Mouse (Mus musculus): Measurements from ENCODE around the gene Pwwp2b. TPM values are rescaled to one million over a fixed set of nuclear protein-coding genes. Genes with fewer than 3 reads are reported as not detected.

Pwwp2b gene
- total and polyA plus RNA-seq, 2 experiments from 2014 or later: 3.5 to 4.5 TPM

DNA sequence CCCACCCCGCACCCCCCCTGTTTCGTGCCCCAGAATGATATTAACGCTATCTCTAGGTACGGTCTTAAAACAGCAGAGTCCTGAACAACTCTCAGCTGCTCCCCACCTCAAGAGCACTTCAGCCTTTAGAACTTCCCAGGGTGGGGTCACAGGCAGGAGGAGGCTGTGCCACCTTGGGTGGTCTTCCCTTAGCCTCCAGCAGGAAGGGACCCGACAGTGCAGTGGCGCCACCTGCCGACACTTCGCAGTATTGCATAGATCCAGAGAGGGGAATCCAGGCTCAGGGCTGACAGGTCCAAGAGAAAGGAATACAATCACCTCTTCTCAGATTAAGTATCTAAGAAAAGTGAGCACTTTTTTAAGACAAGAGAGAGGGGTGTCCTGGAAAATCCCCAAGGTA lies 51.1 kb downstream of the Pwwp2b start:
- 20% methylated on average over 8 of the region's 8 CpGs for WGBS
- ATAC-seq (ENCODE audit: low FRiP score): no peak
- Histone ChIP-seq H3K27ac (ENCODE audit: low read depth, low read length) (no peak overlapping the region), H3K27me3 (ENCODE audit: insufficient read depth, low read length) (no peaks in the 10 kb centered on the region), H3K9ac (replicated peaks; ENCODE audit: low read length, poor library complexity, severe bottlenecking) (no peak overlapping the region), H3K4me3 (ENCODE audit: low read depth, low read length) (no peak overlapping the region), H3K9me3 (ENCODE audit: low read length) (no peaks in the 10 kb centered on the region), H3K4me1 (ENCODE audit: insufficient read depth, low read length) (no peaks in the 10 kb centered on the region), H3K4me2 (ENCODE audit: low read depth, low read length, poor library complexity, severe bottlenecking) (no peak overlapping the region), H3K36me3 (ENCODE audit: insufficient read depth, low read length) (no peaks in the 10 kb centered on the region)
- DNase-seq (ENCODE audit: low spot score): peak; percentile 82
- peak; percentile 96 for TF ChIP-seq CTCF (IDR thresholded peaks at IDR 0.05)

DNA sequence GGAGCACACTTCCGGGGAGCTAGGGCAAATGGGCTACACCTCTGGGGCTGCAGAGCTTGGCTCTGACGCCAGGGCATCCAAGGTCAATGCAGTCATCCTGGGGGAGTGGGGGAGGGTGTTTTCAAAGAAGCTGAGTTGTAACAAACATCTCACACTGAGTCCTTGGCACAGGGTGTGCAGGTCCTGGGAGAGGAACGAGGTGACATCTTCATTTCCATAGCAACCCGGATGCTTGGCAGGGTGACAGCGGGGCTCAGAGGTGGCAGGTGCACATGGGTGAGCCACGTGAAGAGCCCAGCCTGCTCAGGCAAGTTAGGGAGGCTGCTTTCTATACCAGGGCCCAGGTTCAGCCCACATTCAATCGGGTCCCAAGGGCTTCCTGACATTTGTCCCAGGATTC lies 52.1 kb downstream of the Pwwp2b start:
- Histone ChIP-seq H3K9me3 (ENCODE audit: low read length) (no peaks in the 10 kb centered on the region), H3K36me3 (ENCODE audit: insufficient read depth, low read length) (no peaks in the 10 kb centered on the region), H3K4me3 (ENCODE audit: low read depth, low read length) (no peak overlapping the region), H3K4me1 (ENCODE audit: insufficient read depth, low read length) (no peaks in the 10 kb centered on the region), H3K9ac (replicated peaks; ENCODE audit: low read length, poor library complexity, severe bottlenecking) (no peak overlapping the region), H3K27ac (ENCODE audit: low read depth, low read length) (no peak overlapping the region), H3K27me3 (ENCODE audit: insufficient read depth, low read length) (no peaks in the 10 kb centered on the region), H3K4me2 (ENCODE audit: low read depth, low read length, poor library complexity, severe bottlenecking) (no peak overlapping the region)
- 55% methylated on average over 7 of the region's 7 CpGs for WGBS
- DNase-seq (ENCODE audit: low spot score) (no peak), ATAC-seq (ENCODE audit: low FRiP score) (no peak)
- no peak for TF ChIP-seq CTCF (IDR thresholded peaks at IDR 0.05)

DNA sequence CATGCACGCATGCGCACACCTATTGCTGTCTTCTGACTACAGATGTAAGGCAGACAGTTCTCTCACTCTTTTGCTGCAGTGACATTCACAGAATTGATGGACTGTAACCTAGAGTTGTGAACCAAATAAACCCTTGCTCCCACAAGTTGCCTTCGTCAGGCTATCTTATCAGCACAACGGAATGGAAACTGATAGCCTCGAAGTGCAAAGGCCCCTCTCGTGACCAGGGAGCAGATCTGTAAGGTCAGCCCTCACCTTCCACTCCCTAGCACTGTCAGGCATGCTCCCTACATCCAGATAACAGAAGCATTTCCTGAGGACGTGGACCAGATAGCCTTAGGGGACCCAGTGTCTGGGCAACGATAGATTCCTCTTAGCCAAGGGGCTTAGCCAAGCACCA lies 53.2 kb downstream of the Pwwp2b start:
- H3K9me3 ChIP-seq (ENCODE audit: low read length): no peaks in the 10 kb centered on the region
- H3K27me3 ChIP-seq (ENCODE audit: insufficient read depth, low read length): no peaks in the 10 kb centered on the region
- H3K4me1 ChIP-seq (ENCODE audit: insufficient read depth, low read length): no peaks in the 10 kb centered on the region
- H3K4me2 ChIP-seq (ENCODE audit: low read depth, low read length, poor library complexity, severe bottlenecking): no peak overlapping the region
- no peaks in the 10 kb centered on the region for H3K36me3 ChIP-seq (ENCODE audit: insufficient read depth, low read length)
- no peak for TF ChIP-seq CTCF (IDR thresholded peaks at IDR 0.05)
- no peak overlapping the region for H3K4me3 ChIP-seq (ENCODE audit: low read depth, low read length)
- H3K27ac ChIP-seq (ENCODE audit: low read depth, low read length): no peak overlapping the region
- DNase-seq (ENCODE audit: low spot score) (no peak), ATAC-seq (ENCODE audit: low FRiP score) (no peak)
- WGBS: 80% methylated on average over 8 of the region's 8 CpGs
- no peak overlapping the region for H3K9ac ChIP-seq (replicated peaks; ENCODE audit: low read length, poor library complexity, severe bottlenecking)

DNA sequence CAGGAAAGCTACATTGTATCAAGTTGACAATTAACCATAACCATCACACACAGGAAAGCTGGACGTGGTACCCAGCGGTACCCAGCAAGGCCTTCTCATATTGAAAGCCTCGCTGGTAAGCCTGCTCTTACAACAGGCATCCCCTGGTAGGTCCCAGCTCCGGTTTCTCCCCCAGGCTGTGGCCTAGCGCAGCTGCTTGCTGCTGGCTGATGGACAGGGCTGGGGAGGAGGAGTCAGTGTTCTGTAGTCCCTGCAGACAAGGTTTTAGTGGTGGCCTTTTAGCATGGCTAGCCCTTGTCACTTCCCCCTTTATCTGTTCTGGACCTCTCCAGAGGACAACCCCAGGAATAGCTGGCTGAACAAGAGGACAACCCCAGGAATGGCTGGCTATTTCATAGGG lies 54.0 kb downstream of the Pwwp2b start:
- no peak for ATAC-seq (ENCODE audit: low FRiP score)
- Histone ChIP-seq H3K27me3 (ENCODE audit: insufficient read depth, low read length) (no peaks in the 10 kb centered on the region), H3K27ac (ENCODE audit: low read depth, low read length) (no peak overlapping the region), H3K4me2 (ENCODE audit: low read depth, low read length, poor library complexity, severe bottlenecking) (no peak overlapping the region), H3K4me3 (ENCODE audit: low read depth, low read length) (no peak overlapping the region), H3K9ac (replicated peaks; ENCODE audit: low read length, poor library complexity, severe bottlenecking) (no peak overlapping the region), H3K9me3 (ENCODE audit: low read length) (no peaks in the 10 kb centered on the region), H3K36me3 (ENCODE audit: insufficient read depth, low read length) (no peaks in the 10 kb centered on the region), H3K4me1 (ENCODE audit: insufficient read depth, low read length) (no peaks in the 10 kb centered on the region)
- TF ChIP-seq CTCF (IDR thresholded peaks at IDR 0.05): no peak
- DNase-seq (ENCODE audit: low spot score): no peak
- 61% methylated on average over 5 of the region's 5 CpGs for WGBS

DNA sequence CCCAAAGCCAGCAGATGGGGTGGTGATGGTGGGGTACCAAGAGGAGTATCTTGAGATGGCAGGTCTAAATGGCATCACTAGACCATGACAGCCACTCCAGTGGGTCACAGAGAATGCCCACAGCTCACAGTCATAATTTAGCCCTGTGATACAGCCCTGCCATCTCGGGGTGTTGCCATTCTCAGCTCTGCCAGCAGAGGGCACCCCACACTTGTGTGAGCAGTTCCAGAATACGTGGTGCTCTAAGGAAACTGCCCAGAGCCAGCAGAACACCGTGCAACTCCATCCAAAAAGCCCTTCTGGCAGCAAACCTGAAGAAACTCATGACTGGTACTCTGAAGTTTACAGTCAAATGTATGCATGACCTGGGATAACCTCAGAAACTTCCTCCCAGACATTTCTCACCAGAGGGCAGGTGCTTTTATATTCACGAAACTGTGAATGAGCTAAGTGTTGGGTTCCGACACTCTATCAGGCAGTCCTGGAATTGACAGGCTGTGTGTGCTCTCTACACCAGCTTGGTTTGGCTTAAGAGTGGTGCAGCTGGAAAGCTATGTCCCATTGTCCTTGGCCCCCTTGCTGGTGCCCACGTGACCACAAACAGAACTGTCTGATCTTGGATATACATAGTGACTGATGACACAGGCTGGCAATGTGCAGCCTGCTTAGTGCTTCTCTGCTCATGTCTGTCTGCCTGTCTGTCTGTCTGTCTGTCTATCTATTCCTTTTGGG lies 55.2 kb downstream of the Pwwp2b start:
- DNase-seq (ENCODE audit: low spot score) (peak; percentile 78), ATAC-seq (ENCODE audit: low FRiP score) (0 out of 2 replicates have a peak, but pooled peaks have one; percentile 50)
- H3K27ac ChIP-seq (ENCODE audit: low read depth, low read length): no peak overlapping the region
- H3K4me3 ChIP-seq (ENCODE audit: low read depth, low read length): no peak overlapping the region
- H3K9ac ChIP-seq (replicated peaks; ENCODE audit: low read length, poor library complexity, severe bottlenecking): no peak overlapping the region
- WGBS: 41% methylated on average over 6 of the region's 6 CpGs
- H3K36me3 ChIP-seq (ENCODE audit: insufficient read depth, low read length): no peaks in the 10 kb centered on the region
- H3K4me1 ChIP-seq (ENCODE audit: insufficient read depth, low read length): no peaks in the 10 kb centered on the region
- no peak overlapping the region for H3K4me2 ChIP-seq (ENCODE audit: low read depth, low read length, poor library complexity, severe bottlenecking)
- TF ChIP-seq CTCF (IDR thresholded peaks at IDR 0.05): peak; percentile 86
- no peaks in the 10 kb centered on the region for H3K9me3 ChIP-seq (ENCODE audit: low read length)
- no peaks in the 10 kb centered on the region for H3K27me3 ChIP-seq (ENCODE audit: insufficient read depth, low read length)

DNA sequence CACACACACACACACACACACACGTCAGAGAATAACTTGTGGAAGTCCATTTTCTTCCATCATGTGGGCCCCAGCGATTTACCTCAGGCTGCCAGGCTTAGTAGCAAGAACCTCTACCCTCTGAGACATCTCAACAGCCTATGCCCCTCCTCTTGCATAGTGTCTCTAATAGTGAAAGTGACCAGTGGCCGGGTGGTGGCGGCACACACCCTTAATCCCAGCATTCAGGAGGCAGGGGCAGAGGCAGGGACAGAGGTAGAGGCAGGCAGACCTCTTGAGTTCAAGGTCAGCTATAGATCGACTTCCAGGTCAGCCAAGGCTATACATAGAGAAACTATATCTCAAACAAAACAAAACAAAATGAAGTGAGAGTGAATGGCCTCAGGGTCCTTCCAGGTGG lies 56.0 kb downstream of the Pwwp2b start:
- no peaks in the 10 kb centered on the region for H3K9me3 ChIP-seq (ENCODE audit: low read length)
- H3K4me1 ChIP-seq (ENCODE audit: insufficient read depth, low read length): no peaks in the 10 kb centered on the region
- DNase-seq (ENCODE audit: low spot score): no peak
- 47% methylated on average over 5 of the region's 5 CpGs for WGBS
- no peak overlapping the region for H3K4me2 ChIP-seq (ENCODE audit: low read depth, low read length, poor library complexity, severe bottlenecking)
- H3K9ac ChIP-seq (replicated peaks; ENCODE audit: low read length, poor library complexity, severe bottlenecking): no peak overlapping the region
- H3K27ac ChIP-seq (ENCODE audit: low read depth, low read length): no peak overlapping the region
- H3K4me3 ChIP-seq (ENCODE audit: low read depth, low read length): no peak overlapping the region
- H3K27me3 ChIP-seq (ENCODE audit: insufficient read depth, low read length): no peaks in the 10 kb centered on the region
- no peaks in the 10 kb centered on the region for H3K36me3 ChIP-seq (ENCODE audit: insufficient read depth, low read length)
- no peak for ATAC-seq (ENCODE audit: low FRiP score)
- peak; percentile 24; the same call in 1 of the 2 replicates for TF ChIP-seq CTCF (IDR thresholded peaks at IDR 0.05)

Data from midbrain, postnatal 0 days (tissue).